Mouse (Mus musculus) T-cell, adult 2 months (primary cell): Measurements from ENCODE around the gene Whamm.

ENCODE experiments used
- DNase-seq: peaks from one replicate; pipeline ENCODE4 v3.0.0; 2022; ENCODE audit warnings: low spot score

The Whamm gene

DNA sequence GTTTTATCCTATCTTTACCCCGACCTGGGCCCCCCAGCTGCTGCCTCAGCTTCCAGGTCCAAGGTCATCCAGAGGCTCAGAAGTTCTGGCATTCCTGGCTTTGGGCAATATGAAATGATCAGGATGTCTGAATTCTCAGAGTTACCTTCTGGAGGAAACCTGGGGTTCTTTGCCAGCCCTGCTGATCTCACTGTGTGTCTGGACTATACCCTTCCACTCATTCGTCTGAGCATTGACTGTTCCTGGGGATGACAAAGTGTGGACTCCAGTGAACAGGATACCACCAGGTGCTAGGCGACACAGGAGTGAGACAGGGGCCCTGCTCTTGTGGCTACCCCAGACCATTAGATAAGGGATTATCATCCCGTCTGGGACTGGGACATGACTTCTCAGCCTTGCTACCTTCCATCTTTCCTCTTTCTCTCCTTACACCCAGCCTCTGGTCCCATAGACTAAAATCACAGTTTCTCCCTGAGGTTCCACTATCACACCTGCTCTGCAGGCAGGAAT lies 7.5 kb upstream of the Whamm start:
- DNase-seq = no peak

DNA sequence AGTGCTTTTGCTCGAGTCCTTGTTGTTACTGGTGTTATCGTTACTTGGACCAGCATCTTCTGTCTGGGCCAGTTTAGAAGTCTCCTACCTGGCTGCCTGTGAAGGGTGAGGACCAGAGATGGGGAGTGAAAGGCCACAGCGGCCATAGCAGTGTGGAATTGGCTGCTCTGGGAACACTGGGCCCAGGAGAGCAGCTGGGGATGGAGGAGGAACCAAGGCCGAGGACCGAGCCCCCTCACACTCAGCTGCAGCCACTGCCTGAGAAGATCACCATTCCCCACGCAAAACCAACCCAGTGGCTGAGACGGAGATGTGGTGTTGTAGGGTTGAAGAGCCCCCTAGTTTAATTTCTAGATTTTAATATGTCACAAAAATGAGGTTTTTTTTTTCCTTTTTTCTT lies 6.3 kb upstream of the Whamm start:
- no peak for DNase-seq

DNA sequence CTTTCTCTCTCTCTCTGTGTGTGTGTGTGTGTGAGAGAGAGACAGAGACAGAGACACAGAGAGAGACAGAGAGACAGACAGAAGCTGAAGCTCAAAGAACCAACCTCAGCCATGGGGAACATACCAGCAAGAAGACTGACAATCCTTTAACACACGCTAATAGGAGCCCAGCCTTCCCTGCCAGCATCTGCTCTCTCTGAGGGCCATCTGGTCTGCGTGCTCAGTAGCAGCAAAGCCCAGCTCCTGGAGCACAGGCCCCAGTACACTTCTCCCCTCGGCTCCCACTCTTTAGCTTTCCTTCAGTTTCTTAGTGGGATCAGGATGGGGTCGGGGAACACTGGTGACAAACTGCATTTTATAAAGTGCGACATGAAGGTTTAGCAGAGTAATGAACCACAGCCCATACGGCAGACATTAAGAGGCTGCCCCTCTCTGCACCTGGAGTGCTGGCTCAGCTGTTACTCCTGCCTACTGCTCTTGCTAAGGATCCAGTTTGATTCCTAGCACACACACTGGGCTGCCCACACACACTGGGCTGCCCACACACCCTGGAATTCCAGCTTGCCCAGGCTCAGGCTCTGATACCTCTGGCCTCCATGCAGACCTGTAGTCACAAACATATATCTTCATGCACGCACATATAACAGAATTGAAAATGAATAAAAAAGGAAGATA lies 5.5 kb upstream of the Whamm start:
- no peak for DNase-seq

DNA sequence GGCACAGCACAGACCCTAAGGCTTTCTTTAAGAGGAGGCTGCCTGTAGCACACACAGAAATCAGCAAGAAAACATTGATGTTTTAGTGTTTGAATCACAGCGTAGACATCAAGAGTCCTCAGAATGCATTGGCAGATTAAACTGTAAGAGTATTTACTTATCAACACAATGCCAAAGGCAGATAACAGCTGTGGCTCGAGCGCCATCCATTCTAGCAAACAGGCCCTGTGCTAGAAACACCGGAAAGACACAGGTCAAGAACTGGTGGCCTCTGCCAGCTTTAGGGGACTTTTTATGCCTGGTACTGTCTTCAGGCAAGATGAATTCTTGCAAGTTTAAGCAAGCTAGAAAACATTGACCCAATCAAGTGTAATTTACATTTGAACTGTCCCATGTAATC lies 4.7 kb upstream of the Whamm start:
- no peak for DNase-seq

DNA sequence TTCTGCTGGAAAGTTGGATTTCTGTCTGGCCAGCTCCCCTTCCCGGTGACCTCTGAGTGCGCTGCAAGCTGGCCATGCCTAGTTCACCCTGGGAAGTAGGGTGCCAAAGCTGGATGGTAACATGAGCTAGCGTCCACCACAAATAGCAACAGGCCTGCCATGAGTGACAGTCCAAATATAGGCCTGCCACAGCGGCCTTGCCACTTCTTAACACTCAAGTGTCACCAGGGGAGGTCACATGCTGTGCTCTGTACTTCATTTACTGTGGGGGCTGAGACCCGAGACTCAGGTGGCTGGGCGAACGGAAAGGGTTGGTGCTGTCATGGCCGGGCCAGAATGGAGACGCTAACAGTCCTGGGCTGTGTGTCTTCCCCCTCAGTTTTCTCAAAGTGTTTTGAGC lies 4.2 kb upstream of the Whamm start, which contains the start of gene Fsd2:
TSS of gene Fsd2 (minus strand) at position 53 of the 400 bp plus-strand sequence.
- DNase-seq = no peak

- DNase-seq = no peak
Measured at GRCm38 (mm10) chr7:81567396-81567795, 3.7 kb upstream of the Whamm start.

DNA sequence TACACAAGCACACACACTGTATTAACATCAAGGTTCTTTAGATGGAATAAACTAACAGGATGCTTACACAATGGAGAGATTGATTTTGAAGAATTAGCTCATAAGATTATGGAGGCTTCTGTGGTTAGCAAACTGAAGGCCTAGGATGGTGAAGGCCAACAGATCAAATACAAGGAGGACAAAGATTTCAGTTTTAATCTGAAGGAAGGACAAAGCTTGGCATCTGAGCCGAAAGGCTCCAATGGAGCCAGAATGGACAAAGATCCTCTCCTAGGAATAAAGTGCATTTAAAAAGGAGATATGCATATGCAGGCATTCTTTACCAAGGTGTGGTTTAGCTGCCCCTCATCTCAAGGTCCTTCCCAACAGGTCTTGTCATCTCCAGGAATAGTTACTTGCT lies 1.2 kb upstream of the Whamm start:
- no peak for DNase-seq

DNA sequence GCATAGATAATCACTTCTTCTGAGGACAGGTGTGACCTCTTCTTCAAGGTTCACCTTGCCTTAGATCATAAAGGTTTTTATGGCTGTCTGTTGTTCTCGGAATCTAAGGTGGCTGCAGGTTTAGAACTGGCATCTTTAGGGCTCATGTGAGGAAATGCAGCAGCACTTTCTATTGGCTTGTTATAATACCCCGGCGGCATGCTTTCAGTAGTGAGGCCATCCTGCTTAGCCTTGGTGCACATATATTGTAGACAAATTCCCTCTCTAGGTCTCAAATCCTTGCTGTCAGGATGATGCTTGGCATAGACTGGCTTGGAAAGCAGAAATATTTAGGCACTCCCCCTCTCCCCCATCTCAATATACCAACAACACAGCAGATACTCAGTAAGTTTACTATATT lies 795 bp upstream of the Whamm start:
- no peak for DNase-seq

GRCm38 (mm10) chr7:81570752-81571107 lies 336 bp upstream of the Whamm start:
- DNase-seq = no peak

DNA sequence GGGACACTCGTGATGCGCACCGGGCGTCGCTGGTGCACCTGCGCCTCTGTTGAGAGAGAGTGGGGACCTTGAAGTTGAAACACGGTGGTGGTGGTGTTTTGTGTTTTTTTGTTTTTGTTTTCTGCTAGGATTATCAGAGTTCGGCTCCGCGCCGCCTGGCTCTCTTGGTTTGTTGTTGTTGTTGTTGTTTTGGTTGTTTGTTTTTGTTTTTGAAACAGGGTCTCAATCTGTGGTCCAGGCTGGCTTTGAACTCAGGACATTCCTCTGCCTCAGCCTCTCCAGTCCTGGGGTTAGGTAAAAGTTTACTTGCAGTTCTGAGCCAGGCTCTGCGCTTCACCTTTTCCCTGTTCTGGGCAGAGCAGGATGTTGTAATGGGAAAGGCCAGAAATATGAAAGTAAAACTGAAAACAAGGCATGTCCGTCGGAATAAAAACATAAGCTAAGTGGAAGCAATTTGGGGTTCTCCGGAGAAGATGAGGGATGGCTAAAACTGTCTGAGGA lies 925 bp downstream of the Whamm start:
- no peak for DNase-seq

DNA sequence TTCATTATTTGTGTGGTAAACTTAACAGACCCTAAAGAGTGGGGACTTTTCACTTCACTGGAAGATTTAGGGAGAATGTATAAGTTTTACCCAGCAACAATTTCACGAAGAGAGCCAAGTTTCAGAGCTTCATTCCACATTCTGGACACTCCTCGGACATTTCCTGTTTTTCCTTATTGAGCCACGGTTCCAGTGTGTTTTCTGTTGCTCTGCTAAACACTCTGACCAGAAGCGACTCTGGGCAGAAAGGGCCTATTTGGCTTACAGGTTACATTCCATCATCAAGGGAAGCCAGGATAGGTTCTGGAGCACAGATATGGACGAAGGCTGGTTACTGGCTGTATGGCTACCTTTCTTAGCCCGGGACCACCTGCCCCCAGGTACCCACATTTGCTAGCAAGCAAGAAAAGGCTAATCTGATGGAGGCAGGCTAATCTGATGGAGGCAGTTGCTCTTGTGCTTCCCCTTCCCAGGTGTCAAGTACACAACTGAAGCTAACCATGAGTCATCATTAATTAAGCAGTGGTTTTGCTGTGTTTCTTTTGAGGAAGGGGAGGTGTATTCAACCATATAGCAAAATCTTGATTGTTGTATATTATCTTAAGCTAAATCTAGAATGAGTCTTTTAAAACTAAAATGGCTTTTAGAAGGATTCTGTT lies 1.7 kb downstream of the Whamm start:
- no peak for DNase-seq

- no peak for DNase-seq
Measured at GRCm38 (mm10) chr7:81573397-81573796, 2.3 kb downstream of the Whamm start.

DNA sequence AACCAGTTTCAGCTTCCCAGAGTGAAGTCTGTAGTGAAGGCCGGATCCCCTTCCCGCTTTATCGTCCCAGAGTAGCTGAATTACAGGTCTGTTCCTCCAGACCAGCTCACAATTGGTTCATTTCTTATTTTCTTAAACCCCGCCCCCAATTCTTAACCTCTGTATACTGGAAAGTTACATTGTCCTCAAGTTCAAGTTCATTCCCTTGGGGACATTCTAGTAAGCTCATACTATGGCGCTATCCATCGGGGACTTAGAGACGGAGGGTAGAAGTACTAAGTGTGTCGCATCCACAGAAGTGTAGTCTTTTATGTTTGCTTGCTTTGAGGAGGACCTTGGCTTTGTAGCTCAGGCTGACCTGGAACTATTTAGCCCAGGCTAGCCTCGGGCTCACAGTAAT lies 2.8 kb downstream of the Whamm start:
- DNase-seq = no peak

DNA sequence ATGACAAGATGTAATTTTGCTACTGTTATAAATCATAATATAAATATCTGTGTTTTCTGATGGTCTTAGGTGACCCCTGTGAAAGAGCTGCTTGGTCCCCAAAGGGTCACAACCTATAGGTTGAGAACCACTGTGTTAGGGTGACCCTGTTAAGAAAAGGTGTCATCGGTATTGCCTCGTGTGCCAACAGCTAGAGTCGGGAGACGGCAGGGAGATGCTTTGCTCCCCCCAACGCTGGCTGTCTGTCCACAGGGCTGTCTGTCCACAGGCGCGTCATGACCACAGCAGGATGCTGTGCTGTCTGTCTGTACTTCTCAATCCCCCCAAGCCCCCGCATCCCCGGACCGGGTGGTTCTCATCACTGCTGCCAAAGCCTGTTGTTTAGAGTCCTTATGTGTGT lies 4.5 kb downstream of the Whamm start:
- DNase-seq = no peak

- no peak for DNase-seq
Measured at GRCm38 (mm10) chr7:81577872-81578271, 6.8 kb downstream of the Whamm start.

GRCm38 (mm10) chr7:81578413-81578812 lies 7.3 kb downstream of the Whamm start:
- DNase-seq = no peak

DNA sequence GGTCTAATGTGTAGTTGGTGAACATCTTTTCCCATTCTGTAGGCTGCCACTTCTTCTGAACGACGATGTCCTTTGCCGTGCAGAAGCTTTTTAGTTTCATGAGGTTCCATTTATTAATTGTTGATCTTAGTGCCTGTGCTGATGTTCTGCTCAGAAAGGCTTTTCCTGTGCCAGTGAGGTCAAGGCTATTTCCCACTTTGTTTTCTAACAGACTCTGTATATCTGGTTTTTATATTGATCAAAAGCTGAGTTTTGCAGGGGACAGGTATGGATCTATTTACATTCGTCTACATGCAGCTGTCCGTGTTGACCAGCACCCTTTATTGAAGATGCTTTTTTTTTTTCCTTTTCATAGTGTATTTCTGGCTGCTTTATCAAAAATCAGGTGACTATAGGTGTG lies 8.2 kb downstream of the Whamm start:
- DNase-seq = no peak

DNA sequence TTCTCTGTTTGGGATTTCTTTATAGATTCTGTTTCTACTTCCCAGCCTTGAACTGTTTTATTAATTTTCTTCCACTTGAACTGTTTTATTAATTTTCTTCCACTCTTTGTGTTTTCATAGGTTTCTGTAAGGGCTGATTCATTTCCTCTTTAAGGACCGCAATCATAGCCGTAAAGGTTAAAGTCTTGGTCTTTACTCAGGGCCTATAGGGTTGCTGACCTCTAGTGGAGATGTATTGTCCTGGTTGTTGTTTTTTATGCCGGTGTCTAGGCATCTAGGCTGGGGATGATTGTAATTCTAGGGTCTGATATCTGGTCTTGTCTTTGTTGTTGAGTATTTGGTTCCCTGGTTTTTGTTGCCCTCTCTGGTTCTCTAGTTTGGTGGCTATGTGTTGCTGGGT lies 12.4 kb downstream of the Whamm start:
- DNase-seq = no peak

DNA sequence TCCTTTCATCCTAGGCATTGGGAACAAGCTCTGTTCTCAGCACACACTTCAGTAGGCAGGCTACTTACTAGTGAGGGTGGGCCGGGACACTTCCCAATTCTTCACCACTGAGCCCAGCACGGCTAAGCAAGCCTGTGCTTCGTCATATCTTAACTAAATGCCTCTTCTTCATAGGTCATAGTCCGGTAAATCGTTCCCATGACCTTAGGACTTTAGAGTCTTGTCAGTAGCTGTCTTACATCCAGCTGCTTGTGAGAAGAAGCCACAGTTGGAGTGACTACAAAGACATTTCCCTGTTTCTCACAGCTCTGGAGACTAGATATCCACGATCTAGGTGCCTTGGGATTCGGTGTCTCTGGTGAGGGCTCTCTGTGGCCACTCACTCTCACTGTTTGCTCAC lies 14.3 kb downstream of the Whamm start:
- no peak for DNase-seq

GRCm38 (mm10) chr7:81587238-81587637 lies 16.2 kb downstream of the Whamm start:
- DNase-seq = no peak

DNA sequence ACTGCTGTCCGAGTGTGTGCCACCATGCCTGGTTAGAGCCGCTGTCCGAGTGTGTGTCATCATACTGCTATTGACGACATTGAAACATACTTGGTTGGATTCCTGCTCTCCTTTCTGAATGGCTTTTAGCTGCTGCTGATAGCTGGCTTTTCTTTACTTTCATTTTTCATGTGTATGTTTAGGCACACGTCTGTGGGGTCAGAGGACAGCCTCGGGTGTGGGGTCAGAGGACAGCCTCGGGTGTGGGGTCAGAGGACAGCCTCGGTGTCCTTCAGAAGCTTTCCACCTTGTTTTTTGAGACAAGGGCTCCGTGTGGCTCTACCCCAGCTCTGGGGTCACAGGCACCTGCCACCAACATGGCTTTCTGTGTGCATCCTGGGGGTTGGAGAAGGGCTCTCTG lies 21.6 kb downstream of the Whamm start:
- DNase-seq = no peak

- DNase-seq = no peak
Measured at GRCm38 (mm10) chr7:81593387-81593786, 22.3 kb downstream of the Whamm start.

GRCm38 (mm10) chr7:81595056-81595455 lies 24.0 kb downstream of the Whamm start:
- no peak for DNase-seq

DNA sequence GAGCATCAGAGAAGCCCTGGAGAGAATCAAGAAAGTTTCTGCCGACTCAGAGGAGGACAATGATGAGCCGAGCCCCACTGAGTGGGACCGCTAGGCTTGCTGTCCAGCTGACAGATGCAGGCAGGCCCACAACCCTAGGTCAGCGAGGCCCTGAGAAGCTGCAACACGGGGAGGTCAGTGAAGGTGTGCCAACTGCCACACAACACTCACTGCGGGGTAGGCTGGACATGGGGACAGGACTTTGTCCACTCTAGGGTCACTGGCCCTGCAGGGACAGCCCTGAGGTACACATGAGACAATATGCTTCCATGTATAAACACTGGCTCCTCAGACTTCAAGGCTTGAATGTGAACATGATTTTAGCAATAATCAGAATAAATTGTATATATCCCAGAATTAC lies 25.0 kb downstream of the Whamm start:
- DNase-seq = no peak
